Mouse (Mus musculus) midbrain, postnatal 0 days (tissue): ENCODE data around the gene Peli2. TPM values are rescaled to one million over a fixed set of nuclear protein-coding genes. Genes with fewer than 3 reads are reported as not detected.

Source experiments
- ATAC-seq: fragments of 200-750 bp; cut with Nextera tagmentation; 2 replicates; pipeline ENCODE4 v1.8.0; 2017; ENCODE audit warnings: moderate number of reproducible peaks, mild to moderate bottlenecking, moderate TSS enrichment, moderate library complexity; ENCODE audit not compliant: low FRiP score
- DNase-seq: peaks from one replicate; pipeline ENCODE4 v3.0.0-alpha.2; 2015; ENCODE audit warnings: low spot score
- H3K27ac ChIP-seq: fragments of 300-500 bp; sonication (generic); 2 replicates; pipeline ENCODE4 v1.5.1; 2014; ENCODE audit warnings: low read depth, mild to moderate bottlenecking, low read length, mixed read lengths
- H3K27me3 ChIP-seq: fragments of 300-500 bp; sonication (generic); 2 replicates; pipeline ENCODE4 v1.6.1; 2014; ENCODE audit warnings: low read length, control low read depth, mixed read lengths; ENCODE audit not compliant: insufficient read depth
- H3K36me3 ChIP-seq: fragments of 300-500 bp; sonication (generic); 2 replicates; pipeline ENCODE4 v1.6.1; 2014; ENCODE audit warnings: low read length, control low read depth, mixed read lengths; ENCODE audit not compliant: insufficient read depth
- H3K4me1 ChIP-seq: fragments of 300-500 bp; sonication (generic); 2 replicates; pipeline ENCODE4 v1.6.1; 2014; ENCODE audit warnings: mild to moderate bottlenecking, control low read depth, antibody characterized with exemption, low read length, mixed read lengths; ENCODE audit not compliant: insufficient read depth
- H3K4me2 ChIP-seq: fragments of 300-500 bp; sonication (generic); 2 replicates; pipeline ENCODE4 v1.6.1; 2014; ENCODE audit warnings: low read depth, mild to moderate bottlenecking, low read length, mixed read lengths; ENCODE audit not compliant: poor library complexity, severe bottlenecking
- H3K4me3 ChIP-seq: fragments of 300-500 bp; sonication (generic); 2 replicates; pipeline ENCODE4 v1.5.1; 2014; ENCODE audit warnings: low read depth, mild to moderate bottlenecking, low read length, moderate library complexity
- H3K9ac ChIP-seq: fragments of 300-500 bp; sonication (generic); replicated peaks from 2 replicates; pipeline ENCODE4 v1.6.1; 2014; ENCODE audit warnings: mild to moderate bottlenecking, low read length, moderate library complexity, mixed read lengths; ENCODE audit not compliant: poor library complexity, severe bottlenecking
- H3K9me3 ChIP-seq: fragments of 300-500 bp; sonication (generic); 2 replicates; pipeline ENCODE4 v1.6.1; 2016; ENCODE audit warnings: low read length, control low read depth
- CTCF ChIP-seq: IDR thresholded peaks from 2 replicates; pipeline ENCODE4 v1.5.1; 2016; ENCODE audit warnings: antibody characterized with exemption, mild to moderate bottlenecking
- WGBS: fragments of 180-500 bp; shearing (Covaris S2); extraction: QIAGEN DNeasy Blood & Tissue Kit; methylation state at CpG from one replicate; pipeline ENCODE4 v1.1.7; 2014; 5-methylcytosine and 5-hydroxymethylcytosine counted together
- polyA plus RNA-seq: library from polyadenylated mRNA; unstranded; fragments of >200 nt; fragmentation: Nextera tagmentation; extraction: Ambion mirVana; gene quantifications from 2 replicates; pipeline ENCODE4 v1.2.1, GENCODE M21; 2015
- total RNA-seq: library from RNA; depleted of rRNA; stranded (reverse); fragments of >200 nt; gene quantifications from 2 replicates; pipeline ENCODE4 v1.2.3, GENCODE M21; 2014

The Peli2 gene
- total and polyA plus RNA-seq, 2 experiments from 2014 or later: 6.5 to 22.3 TPM

GRCm38 (mm10) chr14:48329716-48330365, 209.2 kb downstream of the Peli2 start:
- H3K27me3 ChIP-seq: no peaks in the 10 kb centered on the region
- 88% methylated on average over 12 of the region's 12 CpGs for WGBS
- H3K9me3 ChIP-seq: no peaks in the 10 kb centered on the region
- TF ChIP-seq CTCF: no peak
- H3K4me3 ChIP-seq: no peak overlapping the region
- no peaks in the 10 kb centered on the region for H3K4me1 ChIP-seq
- H3K4me2 ChIP-seq: no peak overlapping the region
- DNase-seq (no peak), ATAC-seq (no peak)
- no peaks in the 10 kb centered on the region for H3K36me3 ChIP-seq
- no peak overlapping the region for H3K27ac ChIP-seq
- H3K9ac ChIP-seq: no peak overlapping the region
